Mouse (Mus musculus) olfactory bulb, adult 2 months (tissue): ENCODE measurements at regions not wholly inside any gene's neighbourhood (a gene's known extent, or its start where the extent isn't known, plus 50 kb on each side); places are given as distances from the start of the nearest gene placed in this dataset.

Source experiments
- CTCF ChIP-seq: fragments of 200-500 bp; IDR thresholded peaks from 2 replicates; pipeline ENCODE4 v1.5.1; 2012; ENCODE audit warnings: low read depth, mild to moderate bottlenecking, low read length, moderate library complexity; ENCODE audit not compliant: insufficient read depth
- POLR2A ChIP-seq: fragments of 200-500 bp; IDR thresholded peaks from 2 replicates; pipeline ENCODE4 v1.6.1; 2012; ENCODE audit warnings: mild to moderate bottlenecking, low read depth, low read length, moderate library complexity; ENCODE audit not compliant: insufficient read depth

DNA sequence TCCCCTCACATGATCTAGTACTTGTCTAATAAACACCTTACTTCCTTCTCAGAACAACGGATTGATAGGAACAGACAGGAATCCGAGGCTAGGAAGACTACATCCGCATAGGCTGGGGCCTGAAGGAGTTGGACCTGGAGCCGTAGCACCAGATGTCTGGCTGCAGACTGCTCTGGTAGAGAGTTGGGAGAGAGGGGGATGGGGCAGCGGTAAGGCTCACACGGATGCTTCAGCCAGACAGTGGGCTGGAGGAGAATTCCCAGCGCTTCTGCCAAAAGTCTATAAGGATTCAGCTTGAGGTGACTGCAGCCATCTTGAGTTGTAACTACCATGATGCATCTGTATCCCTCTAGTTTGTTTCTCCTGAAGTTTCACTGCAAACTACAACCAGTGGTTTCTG lies 61.8 kb upstream of the Lrrn2 start:
- no peak for TF ChIP-seq CTCF
- TF ChIP-seq POLR2A = no peak
